Mouse (Mus musculus) liver, embryonic 12.5 days (tissue): ENCODE data around the gene Xrcc3. TPM values are rescaled to one million over a fixed set of nuclear protein-coding genes. Genes with fewer than 3 reads are reported as not detected.
A peak's percentile ranks its signal among the peaks of the same experiment; 100 is the strongest.

ENCODE experiments used
- ATAC-seq: fragments of 200-750 bp; cut with Nextera tagmentation; 2 replicates; pipeline ENCODE4 v1.8.0; 2017; ENCODE audit warnings: moderate number of reproducible peaks, mild to moderate bottlenecking, moderate library complexity
- H3K27ac ChIP-seq: fragments of 300-500 bp; sonication (generic); 2 replicates; pipeline ENCODE4 v1.5.1; 2016; ENCODE audit warnings: mild to moderate bottlenecking
- H3K27me3 ChIP-seq: fragments of 300-500 bp; sonication (generic); replicated peaks from 2 replicates; pipeline ENCODE4 v1.6.1; 2016; ENCODE audit warnings: mild to moderate bottlenecking, moderate library complexity
- H3K36me3 ChIP-seq: fragments of 300-500 bp; sonication (generic); 2 replicates; pipeline ENCODE4 v1.6.1; 2016; ENCODE audit warnings: mild to moderate bottlenecking, moderate library complexity
- H3K4me1 ChIP-seq: fragments of 300-500 bp; sonication (generic); 2 replicates; pipeline ENCODE4 v1.6.1; 2016
- H3K4me2 ChIP-seq: fragments of 300-500 bp; sonication (generic); 2 replicates; pipeline ENCODE4 v1.6.1; 2016; ENCODE audit warnings: mild to moderate bottlenecking, moderate library complexity
- H3K4me3 ChIP-seq: fragments of 300-500 bp; sonication (generic); 2 replicates; pipeline ENCODE4 v1.5.1; 2016; ENCODE audit warnings: mild to moderate bottlenecking, moderate library complexity
- H3K9ac ChIP-seq: fragments of 300-500 bp; sonication (generic); 2 replicates; pipeline ENCODE4 v1.6.1; 2016; ENCODE audit warnings: mild to moderate bottlenecking, moderate library complexity
- H3K9me3 ChIP-seq: fragments of 300-500 bp; sonication (generic); replicated peaks from 2 replicates; pipeline ENCODE4 v1.6.1; 2016; ENCODE audit warnings: mild to moderate bottlenecking, moderate library complexity
- WGBS: fragments of 180-500 bp; shearing (Covaris S2); methylation state at CpG from one replicate; pipeline ENCODE4 v1.1.7; 2016; ENCODE audit not compliant: insufficient replicate concordance; 5-methylcytosine and 5-hydroxymethylcytosine counted together
- polyA plus RNA-seq: library from polyadenylated mRNA; unstranded; fragments of >200 nt; fragmentation: Nextera tagmentation; extraction: Ambion mirVana; gene quantifications from 2 replicates; pipeline ENCODE4 v1.2.1, GENCODE M21; 2016

The Xrcc3 gene
- polyA plus RNA-seq, 1 experiment from 2014 or later: 7.7 TPM

GRCm38 (mm10) chr12:111769816-111770577, 43.7 kb downstream of the Xrcc3 start:
- Histone ChIP-seq H3K9ac (no peak overlapping the region), H3K4me1 (peaks cover 37% of the 10 kb centered on the region; the same call in 1 of the 2 replicates), H3K4me2 (no peak overlapping the region), H3K27ac (no peak overlapping the region; the same call in 1 of the 2 replicates), H3K27me3 (no peaks in the 10 kb centered on the region), H3K4me3 (no peak overlapping the region), H3K36me3 (peaks cover 42% of the 10 kb centered on the region), H3K9me3 (no peaks in the 10 kb centered on the region)
- 65% methylated on average over 8 of the region's 9 CpGs for WGBS
- no peak for ATAC-seq

- H3K4me2 ChIP-seq: no peak overlapping the region
- H3K4me3 ChIP-seq: no peak overlapping the region
- no peaks in the 10 kb centered on the region for H3K27me3 ChIP-seq
- WGBS: 47% methylated on average over 10 of the region's 10 CpGs
- no peak for ATAC-seq
- no peak overlapping the region for H3K27ac ChIP-seq
- peaks cover 35% of the 10 kb centered on the region for H3K36me3 ChIP-seq
- H3K9ac ChIP-seq: no peak overlapping the region
- H3K9me3 ChIP-seq: no peaks in the 10 kb centered on the region
- H3K4me1 ChIP-seq: peaks cover 37% of the 10 kb centered on the region; the same call in 1 of the 2 replicates
Observed at GRCm38 (mm10) chr12:111769306-111769705, 44.4 kb downstream of the Xrcc3 start.

- Histone ChIP-seq H3K4me2 (no peak overlapping the region), H3K9ac (no peak overlapping the region), H3K27me3 (no peaks in the 10 kb centered on the region), H3K27ac (no peak overlapping the region), H3K4me3 (no peak overlapping the region), H3K36me3 (peaks cover 33% of the 10 kb centered on the region), H3K4me1 (peaks cover 39% of the 10 kb centered on the region), H3K9me3 (no peaks in the 10 kb centered on the region)
- no peak for ATAC-seq
- WGBS: 80% methylated on average over 10 of the region's 10 CpGs
Observed at GRCm38 (mm10) chr12:111768322-111768928, 45.2 kb downstream of the Xrcc3 start.

GRCm38 (mm10) chr12:111766313-111767236, 47.1 kb downstream of the Xrcc3 start:
- Histone ChIP-seq H3K4me1 (peaks cover 57% of the 10 kb centered on the region), H3K36me3 (peaks cover 30% of the 10 kb centered on the region), H3K4me2 (no peak overlapping the region), H3K27ac (no peak overlapping the region), H3K27me3 (no peaks in the 10 kb centered on the region), H3K9me3 (no peaks in the 10 kb centered on the region), H3K4me3 (no peak overlapping the region), H3K9ac (no peak overlapping the region)
- 77% methylated on average over 16 of the region's 16 CpGs for WGBS
- ATAC-seq: no peak

- H3K4me1 ChIP-seq: peaks cover 73% of the 10 kb centered on the region
- no peak overlapping the region for H3K4me3 ChIP-seq
- no peak overlapping the region for H3K9ac ChIP-seq
- no peak overlapping the region for H3K27ac ChIP-seq
- ATAC-seq: no peak
- WGBS: 89% methylated on average over 13 of the region's 13 CpGs
- H3K27me3 ChIP-seq: no peaks in the 10 kb centered on the region
- H3K9me3 ChIP-seq: no peaks in the 10 kb centered on the region
- H3K4me2 ChIP-seq: no peak overlapping the region
- H3K36me3 ChIP-seq: peaks cover 20% of the 10 kb centered on the region
Observed at GRCm38 (mm10) chr12:111762620-111763280, 50.9 kb downstream of the Xrcc3 start.

GRCm38 (mm10) chr12:111760306-111760908, 53.3 kb downstream of the Xrcc3 start:
- Histone ChIP-seq H3K4me1 (peaks cover 58% of the 10 kb centered on the region), H3K27me3 (peaks cover 19% of the 10 kb centered on the region), H3K9ac (0 out of 2 replicates have a peak overlapping the region, but pooled peaks have one; percentile 88), H3K27ac (no peak overlapping the region), H3K4me3 (peak overlapping the region; percentile 7; the same call in 1 of the 2 replicates), H3K9me3 (no peaks in the 10 kb centered on the region), H3K4me2 (peak overlapping the region; percentile 99), H3K36me3 (peaks cover 20% of the 10 kb centered on the region)
- WGBS: 76% methylated on average over 7 of the region's 7 CpGs
- no peak for ATAC-seq

- Histone ChIP-seq H3K27me3 (peaks cover 19% of the 10 kb centered on the region), H3K27ac (peak overlapping the region; percentile 86), H3K9ac (peak overlapping the region; percentile 88), H3K9me3 (no peaks in the 10 kb centered on the region), H3K36me3 (peaks cover 20% of the 10 kb centered on the region), H3K4me2 (peak overlapping the region; percentile 99), H3K4me1 (peaks cover 67% of the 10 kb centered on the region), H3K4me3 (peak overlapping the region; percentile 91)
- peak; percentile 57 for ATAC-seq
- 5% methylated on average over 35 of the region's 35 CpGs for WGBS
Observed at GRCm38 (mm10) chr12:111759176-111760061, 54.3 kb downstream of the Xrcc3 start.

GRCm38 (mm10) chr12:111758381-111759175, 55.1 kb downstream of the Xrcc3 start, which contains the start of gene Klc1:
TSS of gene Klc1 (plus strand) at chr12:111758849.
- Histone ChIP-seq H3K4me1 (peaks cover 68% of the 10 kb centered on the region), H3K4me3 (peak within 1 kb of the TSS; percentile 91), H3K27me3 (peaks cover 19% of the 10 kb centered on the region), H3K27ac (peak within 1 kb of the TSS; percentile 86), H3K4me2 (peak within 1 kb of the TSS; percentile 99), H3K9ac (peak within 1 kb of the TSS; percentile 88), H3K9me3 (no peaks in the 10 kb centered on the region), H3K36me3 (peaks cover 15% of the 10 kb centered on the region)
- peak; percentile 76 for ATAC-seq
- under 1% methylated on average over 67 of the region's 85 CpGs for WGBS

GRCm38 (mm10) chr12:111757561-111758325, 55.9 kb downstream of the Xrcc3 start:
- H3K9ac ChIP-seq: peak overlapping the region; percentile 88
- H3K36me3 ChIP-seq: peaks cover 7% of the 10 kb centered on the region
- WGBS: 52% methylated on average over 10 of the region's 10 CpGs
- peak overlapping the region; percentile 99 for H3K4me2 ChIP-seq
- no peak for ATAC-seq
- peaks cover 59% of the 10 kb centered on the region for H3K4me1 ChIP-seq
- H3K4me3 ChIP-seq: peak overlapping the region; percentile 91
- no peaks in the 10 kb centered on the region for H3K9me3 ChIP-seq
- peaks cover 19% of the 10 kb centered on the region for H3K27me3 ChIP-seq
- H3K27ac ChIP-seq: peak overlapping the region; percentile 86
